Comparison of ENCODE assay signal across 8 mouse cellular contexts in the genomic region with DNA sequence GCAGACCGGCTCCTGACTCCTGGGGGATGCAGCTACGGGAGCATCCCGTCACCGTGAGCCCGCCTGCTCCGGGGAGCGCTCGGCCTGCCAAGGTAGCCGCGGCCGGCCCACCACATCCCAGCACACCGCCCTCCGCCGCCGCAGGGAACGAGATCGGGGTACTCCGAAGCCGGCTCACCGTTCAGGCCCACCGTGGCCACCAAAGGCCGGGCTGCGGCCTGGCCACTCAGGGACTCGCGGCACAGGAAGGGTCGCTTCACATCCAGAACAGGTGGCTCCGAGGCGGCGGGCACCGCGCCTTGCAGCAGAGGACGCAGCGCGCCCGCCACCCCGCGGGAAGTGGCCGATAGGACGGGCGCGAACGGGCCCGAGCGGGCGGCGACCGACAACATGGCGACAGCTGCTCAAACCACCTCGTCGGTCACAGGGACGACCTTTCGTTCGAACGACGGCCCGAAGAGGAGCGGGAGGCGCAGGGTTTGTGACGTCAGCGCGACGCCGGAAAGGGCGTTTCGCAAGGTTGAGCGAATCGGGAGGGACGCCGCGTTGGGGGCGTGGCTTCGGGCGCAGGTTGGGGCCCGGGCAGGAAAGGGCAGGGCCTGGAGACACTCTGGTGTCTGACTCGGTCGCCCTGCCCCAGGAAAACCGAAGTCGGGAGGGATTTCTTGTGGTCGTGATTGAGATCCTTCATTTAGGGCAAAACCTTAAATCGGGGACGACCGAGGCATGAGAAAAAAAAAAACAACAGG. TPM values are rescaled to one million over a fixed set of nuclear protein-coding genes. Genes with fewer than 3 reads are reported as not detected.
DNase-seq lines count a peak whose midpoint lies in the region; ATAC-seq lines count a peak whose summit lies in the region.

A gene (minus strand): TSS at position 507 of the 749 bp plus-strand sequence.

- peak; percentile 99 for DNase-seq in CD4-positive, CD25-positive, alpha-beta regulatory T cell, adult 2 months (ENCODE audit: low read depth, low spot score)
- DNase-seq in fat pad, adult 2 months (ENCODE audit: extremely low read depth, low read depth, low spot score) = peak; percentile 25
- peak; percentile 99 for DNase-seq in kidney, postnatal 10 days
- DNase-seq in natural killer cell, adult 2 months (ENCODE audit: low spot score in 2 of 2) = peak; percentile 95 to 97

- peak; percentile 94 for ATAC-seq in heart, embryonic 13.5 days (ENCODE audit: extremely low read depth, insufficient number of reproducible peaks, low FRiP score, low TSS enrichment)
- ATAC-seq in liver, embryonic 12.5 days = peak; percentile 98
- peak; percentile 97 for ATAC-seq in stomach, embryonic 15.5 days (ENCODE audit: insufficient read depth, low FRiP score, low read depth)

- under 1% methylated on average over 82 of the region's 82 CpGs for WGBS in heart, embryonic 13.5 days
- under 1% methylated on average over 82 of the region's 82 CpGs for WGBS in liver, embryonic 12.5 days (ENCODE audit: insufficient replicate concordance)
- WGBS in stomach, embryonic 15.5 days = under 1% methylated on average over 82 of the region's 82 CpGs

- H3K27me3 ChIP-seq in heart, embryonic 13.5 days (replicated peaks) = no peaks in the 10 kb centered on the region
- H3K27me3 ChIP-seq in liver, embryonic 12.5 days (replicated peaks) = peaks cover 3% of the 10 kb centered on the region; the same call in 1 of the 2 replicates
- H3K27me3 ChIP-seq in stomach, embryonic 15.5 days (replicated peaks) = no peaks in the 10 kb centered on the region

- H3K9ac ChIP-seq in heart, embryonic 13.5 days = peak within 1 kb of the TSS; percentile 98
- peak within 1 kb of the TSS; percentile 97 for H3K9ac ChIP-seq in liver, embryonic 12.5 days
- peak within 1 kb of the TSS; percentile 91 for H3K9ac ChIP-seq in stomach, embryonic 15.5 days

- peak within 1 kb of the TSS; percentile 91 for H3K4me2 ChIP-seq in heart, embryonic 13.5 days
- H3K4me2 ChIP-seq in liver, embryonic 12.5 days = peak within 1 kb of the TSS; percentile 78
- peak within 1 kb of the TSS; percentile 68 for H3K4me2 ChIP-seq in stomach, embryonic 15.5 days

- no peaks in the 10 kb centered on the region for H3K4me1 ChIP-seq in brown adipose tissue, adult 24 weeks (ENCODE audit: control insufficient read depth, insufficient read depth, insufficient read length, low read length)
- peaks cover 23% of the 10 kb centered on the region for H3K4me1 ChIP-seq in heart, embryonic 13.5 days
- peaks cover 26% of the 10 kb centered on the region for H3K4me1 ChIP-seq in liver, embryonic 12.5 days
- peaks cover 8% of the 10 kb centered on the region for H3K4me1 ChIP-seq in stomach, embryonic 15.5 days

- peaks cover 11% of the 10 kb centered on the region for H3K36me3 ChIP-seq in heart, embryonic 13.5 days
- H3K36me3 ChIP-seq in liver, embryonic 12.5 days = peaks cover 10% of the 10 kb centered on the region
- peaks cover 6% of the 10 kb centered on the region; the same call in 1 of the 2 replicates for H3K36me3 ChIP-seq in stomach, embryonic 15.5 days

- peak within 1 kb of the TSS; percentile 92 for H3K27ac ChIP-seq in brown adipose tissue, adult 24 weeks (replicated peaks; ENCODE audit: low read depth, low read length)
- H3K27ac ChIP-seq in heart, embryonic 13.5 days (replicated peaks) = peak within 1 kb of the TSS; percentile 85
- H3K27ac ChIP-seq in liver, embryonic 12.5 days = peak within 1 kb of the TSS; percentile 88
- H3K27ac ChIP-seq in stomach, embryonic 15.5 days = peak within 1 kb of the TSS; percentile 62

- no peaks in the 10 kb centered on the region for H3K9me3 ChIP-seq in heart, embryonic 13.5 days
- H3K9me3 ChIP-seq in liver, embryonic 12.5 days (replicated peaks) = no peaks in the 10 kb centered on the region
- no peaks in the 10 kb centered on the region for H3K9me3 ChIP-seq in stomach, embryonic 15.5 days

- H3K4me3 ChIP-seq in brown adipose tissue, adult 24 weeks (ENCODE audit: insufficient read depth, low read depth, low read length) = peak within 1 kb of the TSS; percentile 90
- H3K4me3 ChIP-seq in heart, embryonic 13.5 days = peak within 1 kb of the TSS; percentile 97
- peak within 1 kb of the TSS; percentile 98 for H3K4me3 ChIP-seq in liver, embryonic 12.5 days
- H3K4me3 ChIP-seq in stomach, embryonic 15.5 days (replicated peaks) = peak within 1 kb of the TSS; percentile 98

RNA-seq across cellular contexts. Expression of the gene that starts here (rescaled TPM):
- 1,235 and 1,378 TPM in 2 replicates for polyA plus RNA-seq in brown adipose tissue, adult 24 weeks (2012; ENCODE audit: insufficient read depth, insufficient read length, missing spikeins)
- 504 and 574 TPM in 2 replicates for polyA plus RNA-seq in heart, embryonic 13.5 days (2015; fragmentation: Nextera tagmentation; extraction: Ambion mirVana)
- polyA plus RNA-seq in liver, embryonic 12.5 days (2016; fragmentation: Nextera tagmentation; extraction: Ambion mirVana) = 200 and 202 TPM in 2 replicates
- polyA plus RNA-seq in stomach, embryonic 15.5 days (2015; fragmentation: Nextera tagmentation; extraction: Ambion mirVana) = 258 and 261 TPM in 2 replicates

Comparison
In these comparisons a context has a peak if more than half of its experiments do, and no peak if none do; other contexts are left out.
1. Peak in every context shown above with its lines: DNase-seq, ATAC-seq, H3K4me3 ChIP-seq and H3K27ac ChIP-seq.
2. DNase-seq: peak in every context shown above with its lines; median percentile 99 in CD4-positive, CD25-positive, alpha-beta regulatory T cell, adult 2 months; 99 in kidney, postnatal 10 days; 96 in natural killer cell, adult 2 months; 25 in fat pad, adult 2 months.